Mouse (Mus musculus) CD4-positive helper T cell, adult 2 months (primary cell): ENCODE measurements at regions not wholly inside any gene's neighbourhood (a gene's known extent, or its start where the extent isn't known, plus 50 kb on each side); places are given as distances from the start of the nearest gene placed in this dataset.
"Not testable (repeated sequence)": the region's sequence is repeated elsewhere in the genome, so short reads cannot be mapped to it uniquely, and the experiment has no call there.

Experiments
- DNase-seq: peaks from one replicate; pipeline ENCODE4 v3.0.0-alpha.2; 2012; ENCODE audit warnings: low read depth, missing footprints, low spot score

DNA sequence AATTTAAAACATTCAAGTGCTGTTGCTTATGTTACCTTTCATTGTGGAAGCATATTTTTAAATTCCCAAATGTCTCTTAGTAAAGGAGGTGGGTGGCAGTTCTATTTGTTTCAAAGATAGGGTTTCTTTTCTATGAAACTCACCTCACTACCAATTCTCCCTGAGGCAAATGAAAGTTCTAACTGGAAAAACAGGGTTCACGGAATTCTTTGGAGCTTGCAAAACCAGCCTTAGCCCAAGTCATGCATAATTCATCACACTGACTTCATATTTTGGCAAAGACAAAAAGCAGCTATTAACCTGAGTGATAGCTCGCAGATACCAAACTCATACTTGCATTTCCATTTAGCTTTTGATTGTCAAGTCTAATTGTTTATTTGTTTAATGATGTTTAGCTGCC, 73.8 kb downstream of the Dio2 start:
- DNase-seq, result no peak

DNA sequence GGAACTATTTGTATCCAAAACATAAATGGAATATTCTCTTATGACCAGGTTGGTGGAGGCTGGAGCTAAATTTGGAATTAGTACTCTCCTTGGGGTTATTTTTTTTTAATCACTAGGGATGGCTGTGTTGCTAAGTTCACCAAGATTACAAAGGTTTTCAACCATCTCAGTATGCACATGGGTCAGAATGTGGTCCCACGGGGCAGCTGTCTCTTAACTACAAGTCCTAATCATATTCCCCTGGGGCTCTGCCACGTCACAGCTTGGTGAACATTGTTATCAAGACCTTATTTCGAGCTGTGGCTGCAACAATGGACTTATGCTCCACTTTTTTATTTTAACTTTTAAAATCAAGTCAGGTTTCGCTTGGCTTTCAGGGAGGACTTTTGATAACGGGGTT, 92.8 kb downstream of the Dio2 start:
- no peak for DNase-seq

DNA sequence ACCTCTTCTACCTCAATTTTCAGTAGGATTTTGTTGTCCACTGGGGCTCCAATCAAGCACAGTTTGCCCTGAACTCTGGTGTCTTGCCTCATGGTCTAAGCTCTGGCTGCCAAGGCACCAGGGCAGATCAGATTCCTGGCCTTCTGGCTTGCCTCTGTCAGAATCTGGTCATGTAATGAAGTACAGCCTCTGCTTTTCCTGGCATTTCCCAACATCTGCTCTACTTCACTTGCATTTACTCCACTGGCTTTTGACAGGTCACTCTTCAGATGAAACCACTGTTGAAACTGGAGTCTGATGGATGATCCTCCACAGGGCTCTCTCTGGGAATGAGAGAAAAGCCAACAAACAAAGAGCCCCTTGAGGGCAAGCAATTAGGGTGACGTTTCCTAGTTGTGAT, 94.3 kb downstream of the Dio2 start:
- DNase-seq, result no peak

GRCm38 (mm10) chr12:90624856-90625255, 113.4 kb downstream of the Dio2 start:
- no peak for DNase-seq

- DNase-seq, result no peak
Observed at GRCm38 (mm10) chr12:90623426-90623825, 114.8 kb downstream of the Dio2 start.

GRCm38 (mm10) chr12:90608810-90609209, 129.4 kb downstream of the Dio2 start:
- DNase-seq, result no peak

DNA sequence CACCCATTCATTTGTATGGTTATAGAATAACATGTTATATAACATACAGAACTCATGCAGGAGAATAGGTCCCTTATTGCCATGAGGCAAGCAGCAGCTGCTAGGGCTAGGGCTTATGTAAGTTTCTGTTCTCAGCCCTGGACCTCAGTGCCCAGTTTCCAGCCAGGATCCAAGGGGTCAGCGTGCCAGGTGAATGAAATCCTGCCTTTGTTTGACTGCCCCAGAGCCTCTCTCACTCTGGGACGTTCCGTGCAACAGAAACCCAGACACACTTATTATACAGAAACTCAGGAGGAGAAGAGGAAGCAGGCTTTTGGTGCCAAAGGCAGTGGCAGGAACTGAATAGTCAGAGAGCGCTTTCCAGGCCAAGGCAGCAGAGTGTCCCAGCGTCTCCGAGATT, 130.3 kb downstream of the Dio2 start:
- DNase-seq, result no peak

DNA sequence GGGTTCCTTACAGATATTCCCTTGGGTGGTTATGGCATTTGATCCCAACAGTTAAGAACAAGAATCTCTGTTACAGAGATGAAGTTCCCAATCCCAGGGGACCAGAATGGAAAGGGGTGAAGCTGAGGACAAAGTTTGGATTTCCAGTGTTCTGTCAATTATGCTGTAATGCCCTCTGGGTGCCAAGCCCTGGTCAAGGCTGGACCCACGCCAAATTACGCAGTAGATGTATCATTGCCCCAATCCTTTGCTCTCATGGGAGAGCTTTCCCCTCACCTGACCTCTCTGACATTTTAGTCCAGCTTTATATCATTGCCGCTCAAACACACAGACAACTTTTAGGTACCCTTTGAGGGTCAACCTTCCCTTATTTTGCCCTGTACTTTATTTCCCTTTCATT, 158.2 kb downstream of the Dio2 start:
- DNase-seq, result no peak

- peak; percentile 59 for DNase-seq
Observed at GRCm38 (mm10) chr12:90576103-90576502, 162.1 kb downstream of the Dio2 start.

- no peak for DNase-seq
Observed at GRCm38 (mm10) chr12:90571907-90572306, 166.3 kb downstream of the Dio2 start.

GRCm38 (mm10) chr12:90571506-90571905, 166.7 kb downstream of the Dio2 start:
- DNase-seq, result no peak

GRCm38 (mm10) chr12:90566349-90566748, 171.9 kb downstream of the Dio2 start:
- DNase-seq, result peak; percentile 23

DNA sequence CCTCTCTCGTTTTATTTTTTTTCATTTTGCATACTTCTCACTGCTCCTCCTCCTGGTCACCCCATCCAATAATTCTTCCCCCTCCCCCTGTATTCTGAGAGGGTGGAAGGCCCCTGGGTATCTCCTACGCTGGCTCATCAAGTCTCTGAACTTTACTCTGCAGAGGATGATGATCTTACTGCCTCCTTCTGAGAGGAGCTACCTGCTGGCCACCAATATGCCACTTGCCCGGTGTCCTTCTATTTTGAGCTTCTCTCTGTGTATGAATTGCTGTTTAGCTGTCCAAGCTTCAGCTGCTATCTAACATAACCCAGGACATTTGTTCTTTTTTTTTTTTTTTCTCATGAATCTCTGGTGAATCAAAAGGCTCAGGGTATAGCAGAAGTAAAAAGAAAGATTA, 173.2 kb downstream of the Dio2 start:
- no peak for DNase-seq

DNA sequence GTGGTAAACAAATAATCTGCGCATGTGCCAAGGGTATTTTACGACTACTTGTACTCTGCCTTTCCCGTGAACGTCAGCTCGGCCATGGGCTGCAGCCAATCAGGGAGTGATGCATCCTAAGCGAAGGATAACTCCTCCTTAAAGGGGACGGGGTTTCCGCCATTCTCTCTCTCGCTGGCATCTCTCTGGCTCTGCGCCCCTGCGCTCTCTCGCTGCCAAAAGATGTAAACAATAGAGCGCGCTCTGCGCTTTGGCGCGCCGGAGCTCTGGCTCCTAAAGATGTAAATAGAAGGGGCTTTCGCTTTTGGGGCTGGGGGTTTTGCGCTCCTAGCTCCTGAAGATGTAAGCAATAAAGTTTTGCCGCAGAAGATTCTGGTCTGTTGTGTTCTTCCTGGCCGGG, 173.6 kb downstream of the Dio2 start:
- not testable (repeated sequence) for DNase-seq

DNA sequence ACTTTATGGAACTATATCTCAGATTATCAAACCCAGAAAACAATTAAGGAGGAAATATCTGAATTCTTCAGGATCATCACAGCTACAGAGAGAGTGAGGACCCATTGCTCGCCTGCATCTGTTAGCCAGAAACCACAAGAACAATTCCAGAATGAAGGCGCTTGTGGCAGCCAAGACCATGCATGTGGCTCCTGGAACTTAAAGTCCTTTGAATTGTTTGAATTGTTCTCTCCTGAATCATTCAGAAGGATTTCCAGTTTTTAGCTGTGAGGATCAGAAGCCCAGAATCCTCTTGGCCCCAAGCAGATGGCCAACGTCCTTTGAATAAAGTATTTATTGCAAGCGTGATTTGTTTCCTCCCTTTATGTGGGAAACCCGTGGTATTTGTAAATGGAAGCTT, 195.9 kb downstream of the Dio2 start:
- DNase-seq, result no peak
